Mouse (Mus musculus) 3T3-L1 (cell line): ENCODE measurements around the gene Eme1.
"Not testable (repeated sequence)": the region's sequence is repeated elsewhere in the genome, so short reads cannot be mapped to it uniquely, and the experiment has no call there.

Experiments used
- DNase-seq: peaks from one replicate; pipeline ENCODE4 v3.0.0-alpha.2; 2015; ENCODE audit warnings: low read depth, low spot score

The Eme1 gene

DNA sequence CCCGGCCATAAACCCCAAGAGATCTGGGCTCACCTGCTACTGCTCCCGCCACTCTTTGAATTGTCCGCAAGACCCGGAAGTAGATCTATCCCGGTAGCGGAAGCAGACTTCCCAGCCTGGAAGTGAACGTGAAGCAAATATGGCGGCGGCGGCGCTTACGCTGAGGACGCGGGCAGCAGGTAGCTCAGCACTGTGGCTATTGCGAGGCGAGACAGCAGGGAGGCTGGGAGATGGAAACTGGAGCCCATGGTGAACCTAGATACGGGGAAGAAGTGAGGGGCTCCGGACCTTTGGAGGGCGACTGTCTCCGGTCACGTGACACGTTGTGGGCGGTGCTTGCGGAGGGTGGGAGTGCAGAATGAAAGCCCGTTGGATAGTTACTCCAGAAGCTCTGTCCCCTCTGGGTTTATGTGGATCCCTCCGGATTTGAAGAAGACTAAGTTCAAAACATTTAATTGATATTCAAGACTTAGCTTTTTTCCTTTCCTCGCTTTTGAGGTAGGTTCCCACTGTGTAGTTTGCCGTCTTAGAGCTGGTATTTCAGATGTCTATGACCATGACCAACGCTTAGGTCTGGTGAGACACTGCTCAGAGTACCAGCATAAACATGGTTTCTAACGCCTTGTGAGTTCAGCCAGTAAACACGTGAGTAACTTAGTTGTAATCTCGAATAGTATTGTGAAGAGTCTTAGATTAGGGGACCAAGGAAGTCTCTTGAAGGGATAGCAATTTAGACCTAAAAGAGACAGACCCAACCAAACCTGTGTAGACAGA, at the start of gene Eme1, which contains the start of gene Mrpl27:
Gene Eme1 (minus strand): TSS at position 302 of the 774 bp plus-strand sequence.
Gene Mrpl27 (plus strand): TSS at position 105 of the 774 bp plus-strand sequence.
- DNase-seq = peak; percentile 88

DNA sequence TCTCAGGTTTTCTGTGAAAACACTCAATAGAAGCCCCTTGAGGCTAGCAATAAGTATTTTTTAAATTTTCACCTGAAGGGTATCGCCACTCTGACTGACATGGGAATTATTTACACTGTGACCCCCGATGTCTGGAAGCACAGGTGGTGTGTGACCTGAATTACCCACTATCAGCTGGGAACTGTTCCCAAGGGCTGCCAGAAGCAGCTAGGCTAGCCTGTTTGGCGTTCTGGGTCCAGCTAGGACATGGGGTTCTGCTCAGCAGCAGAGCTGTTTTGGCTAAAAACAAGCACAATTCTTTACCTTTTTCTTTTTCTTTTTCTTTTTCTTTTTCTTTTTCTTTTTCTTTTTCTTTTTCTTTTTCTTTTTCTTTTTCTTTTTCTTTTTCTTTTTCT, 48.4 kb upstream of the Eme1 start:
- DNase-seq = no peak

DNA sequence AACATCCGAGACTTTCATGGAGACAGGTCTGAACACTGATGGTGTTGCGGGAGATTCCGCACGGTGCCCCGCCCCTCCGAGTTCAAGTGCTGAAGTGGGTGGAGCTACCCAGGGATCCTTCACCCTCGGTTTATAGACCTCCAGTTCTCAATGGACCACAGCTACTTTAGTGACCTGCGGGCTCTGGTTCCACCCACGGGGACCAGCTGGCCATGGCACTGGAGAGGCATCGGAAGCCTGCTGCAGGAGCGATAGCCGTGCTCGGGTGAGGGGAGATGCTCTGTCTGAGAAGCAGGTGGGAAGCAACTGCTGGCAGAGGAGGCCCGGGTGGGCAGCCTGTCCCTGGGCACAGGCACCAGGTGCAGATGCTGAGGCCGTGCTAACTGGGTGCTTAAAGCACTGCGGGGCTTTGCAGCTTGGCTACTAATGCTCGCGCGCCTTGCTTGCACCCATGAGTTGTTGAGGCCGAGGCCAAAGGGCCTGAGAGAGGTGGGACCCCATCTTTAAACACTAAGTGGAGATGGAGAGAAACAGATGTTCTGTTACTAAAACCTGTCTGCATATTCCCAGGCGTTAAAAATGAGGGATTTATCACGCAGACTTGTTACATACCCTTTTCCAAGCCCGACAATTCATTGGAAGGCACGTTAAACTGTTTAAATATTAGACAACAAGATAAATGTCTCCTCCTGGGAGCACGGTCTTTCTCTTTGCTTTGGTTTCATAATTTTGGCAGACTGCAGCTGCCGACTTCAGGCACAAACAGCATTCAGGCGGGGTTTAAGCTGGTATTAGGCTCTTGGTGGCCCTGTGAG, 47.8 kb upstream of the Eme1 start:
- no peak for DNase-seq

DNA sequence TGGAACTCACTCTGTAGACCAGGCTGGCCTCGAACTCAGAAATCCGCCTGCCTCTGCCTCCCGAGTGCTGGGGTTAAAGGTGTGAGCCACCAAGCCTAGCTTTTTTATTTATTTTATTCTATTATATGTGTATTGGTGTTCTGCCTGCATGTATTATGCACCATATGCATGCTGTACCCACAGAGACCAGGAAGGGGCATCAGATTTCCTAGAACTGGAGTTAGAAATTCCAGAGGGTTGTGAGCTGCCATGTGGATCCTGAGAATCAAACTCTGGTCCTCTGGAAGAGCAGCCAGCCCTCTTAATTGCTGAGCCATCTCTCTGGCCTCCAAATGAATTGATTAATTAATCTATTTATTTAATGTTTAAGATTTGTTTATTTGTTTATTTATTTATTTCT, 45.6 kb upstream of the Eme1 start:
- DNase-seq = no peak

DNA sequence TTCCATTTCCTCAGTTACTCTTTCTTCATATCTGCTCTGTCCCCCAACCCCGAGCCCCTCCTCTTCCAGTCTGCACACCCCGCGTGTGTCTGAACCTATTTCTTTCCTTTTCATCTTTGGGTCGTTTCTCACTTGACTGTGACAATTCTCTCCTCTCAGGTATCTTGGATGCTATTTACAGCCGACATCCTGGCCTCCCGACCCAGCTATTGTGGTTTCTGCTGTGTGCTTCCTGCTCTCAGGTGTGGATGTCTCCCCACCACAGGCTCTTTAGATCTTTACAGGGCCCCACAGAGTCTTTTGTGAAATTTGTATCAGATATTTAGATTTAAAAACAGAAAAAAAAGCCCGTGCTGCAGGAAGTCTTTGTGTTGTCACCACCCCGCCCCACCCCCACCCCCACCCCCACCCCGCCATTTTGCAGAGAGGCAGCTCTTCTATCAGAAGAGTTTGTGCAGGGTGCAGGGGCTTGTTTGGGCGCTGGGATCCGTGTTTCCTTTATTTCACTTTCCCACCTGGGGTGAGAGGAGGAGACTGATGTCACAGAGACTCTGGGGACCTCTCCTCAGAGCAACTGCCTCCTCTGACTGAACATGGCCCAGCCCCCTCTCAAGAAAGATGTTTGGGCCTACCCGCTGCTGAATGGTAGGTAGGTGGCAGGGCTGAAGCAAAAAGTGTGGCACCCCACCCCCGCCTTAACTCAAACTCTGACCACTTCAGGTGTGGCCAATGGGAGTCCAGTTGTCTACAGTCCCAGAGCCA, 44.1 kb upstream of the Eme1 start:
- DNase-seq = no peak

DNA sequence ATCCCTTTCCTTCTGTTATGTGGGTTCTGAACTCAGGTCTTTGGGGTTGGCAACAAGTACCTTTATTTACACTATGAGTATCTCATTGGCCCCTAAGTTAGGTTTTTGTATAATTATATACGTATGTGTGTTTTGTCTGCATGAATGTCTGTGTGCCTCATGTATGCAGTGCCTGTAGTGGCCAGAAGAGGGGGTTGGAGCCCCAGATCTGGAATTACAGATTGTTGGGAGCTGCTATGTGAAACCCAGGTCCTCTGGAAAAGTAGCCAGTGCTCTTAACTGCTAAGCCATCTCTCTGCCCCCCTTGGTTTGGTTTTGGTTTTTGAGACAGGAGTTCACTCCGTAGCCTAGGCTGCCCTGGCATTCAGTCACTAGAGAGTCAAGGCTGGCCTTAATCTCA, 43.4 kb upstream of the Eme1 start:
- no peak for DNase-seq

DNA sequence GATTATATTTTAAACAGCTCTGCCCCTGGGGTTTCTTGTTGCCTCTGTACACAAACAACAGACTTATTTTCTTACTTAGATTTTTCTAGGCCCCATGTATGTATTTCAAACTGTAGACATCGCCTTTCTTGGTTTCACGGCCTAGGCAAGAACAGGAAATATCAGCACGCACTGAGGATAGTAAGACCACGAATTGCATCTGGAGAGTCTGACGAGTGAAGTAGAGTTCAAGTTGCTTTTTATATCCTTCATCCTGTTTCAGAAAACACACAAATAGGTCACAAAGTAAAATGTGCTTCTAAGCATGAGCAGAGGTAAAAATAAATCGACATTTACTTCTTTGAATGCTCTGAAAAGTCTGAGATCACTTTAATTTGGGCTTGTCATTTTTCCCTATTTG, 41.7 kb upstream of the Eme1 start:
- no peak for DNase-seq

DNA sequence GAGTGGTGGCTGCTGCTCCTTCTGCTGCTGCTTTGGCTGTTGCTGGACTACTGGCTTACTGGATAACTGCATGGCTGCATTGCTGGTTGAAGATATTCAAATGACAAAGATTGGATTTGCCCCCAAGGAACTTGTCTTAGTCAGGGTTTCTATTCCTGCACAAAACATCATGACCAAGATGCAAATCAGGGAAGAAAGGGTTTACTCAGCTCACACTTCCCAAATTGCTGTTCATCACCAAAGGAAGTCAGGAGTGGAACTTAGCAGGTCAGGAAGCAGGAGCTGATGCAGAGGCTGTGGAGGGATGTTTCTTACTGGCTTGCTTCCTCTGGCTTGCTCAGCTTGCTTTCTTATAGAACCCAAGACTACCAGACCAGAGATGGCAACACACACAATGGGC, 38.7 kb upstream of the Eme1 start:
- DNase-seq = not testable (repeated sequence)

DNA sequence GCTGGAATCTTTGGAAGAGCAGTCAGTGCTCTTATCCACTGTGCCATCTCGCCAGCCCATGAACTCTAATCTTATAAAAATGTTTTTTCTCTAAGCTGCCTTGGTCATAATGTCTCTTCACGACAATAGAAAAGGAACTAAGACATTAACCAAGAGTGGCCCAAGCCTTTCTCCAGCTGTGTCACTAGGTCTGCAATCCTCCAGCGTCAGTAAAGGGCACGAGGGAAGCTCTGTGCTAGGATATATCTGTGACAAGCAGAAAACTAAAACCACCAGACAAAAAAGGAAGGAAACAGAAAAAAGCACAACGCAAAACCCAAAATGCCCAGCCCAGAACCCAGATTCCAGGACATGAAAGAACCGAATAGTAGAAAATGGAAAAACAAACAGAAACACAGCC, 33.4 kb upstream of the Eme1 start:
- no peak for DNase-seq

DNA sequence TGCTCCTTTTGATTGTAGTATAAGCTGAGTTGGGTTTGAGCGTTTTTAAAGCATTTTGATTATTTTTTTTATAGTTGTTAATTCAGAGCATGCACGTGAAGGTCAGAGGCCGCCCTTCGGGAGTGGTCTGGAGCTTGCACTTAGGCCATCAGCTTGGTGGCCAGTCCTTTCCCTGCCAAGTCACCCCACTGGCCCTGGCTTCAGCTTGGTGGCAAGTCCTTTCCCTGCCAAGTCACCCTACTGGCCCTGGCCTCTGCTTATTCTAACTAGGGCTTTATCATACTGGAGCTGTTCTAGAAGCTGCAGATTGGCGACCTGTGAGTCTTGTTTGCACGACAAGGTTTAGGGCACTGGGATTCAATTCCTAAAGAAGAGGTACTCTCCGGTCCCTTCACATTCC, 28.7 kb upstream of the Eme1 start:
- no peak for DNase-seq

DNA sequence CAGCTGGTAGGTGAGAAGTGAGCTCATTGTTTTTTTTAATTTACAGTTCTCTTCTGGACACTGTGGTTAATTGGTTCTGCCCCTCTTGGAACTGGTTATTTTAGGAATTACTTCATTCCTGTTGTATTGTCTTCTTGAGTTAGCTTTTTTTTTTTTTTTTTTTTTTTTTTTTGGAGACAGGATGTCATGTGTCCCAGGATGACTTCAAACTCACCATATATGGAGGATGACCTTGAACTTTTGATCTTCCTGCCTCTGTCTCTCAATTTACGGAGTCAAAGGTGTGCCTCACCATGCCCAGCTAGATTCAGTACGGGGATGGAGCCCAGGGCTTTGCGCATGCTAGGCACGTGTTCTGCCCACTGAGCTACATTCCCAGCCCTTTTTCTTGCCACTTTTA, 27.9 kb upstream of the Eme1 start:
- no peak for DNase-seq

DNA sequence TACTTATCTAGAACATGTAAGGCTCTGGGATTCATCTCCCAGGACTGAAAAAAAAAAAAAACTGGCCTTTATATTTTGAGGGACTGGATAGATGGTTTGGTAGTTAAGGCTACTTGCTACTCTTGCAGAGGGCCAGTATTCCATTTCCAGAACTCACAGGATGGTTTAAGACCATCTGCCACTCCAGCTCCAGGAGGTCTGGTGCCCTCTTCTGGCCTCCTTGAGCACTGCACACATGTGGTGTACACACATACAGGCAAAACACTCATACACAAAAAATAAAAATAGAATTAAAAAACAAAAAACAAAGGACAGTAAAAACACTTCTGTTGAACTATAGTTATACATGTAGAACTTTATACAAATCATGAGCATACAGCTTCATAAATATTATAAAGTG, 26.9 kb upstream of the Eme1 start:
- peak; percentile 18 for DNase-seq

DNA sequence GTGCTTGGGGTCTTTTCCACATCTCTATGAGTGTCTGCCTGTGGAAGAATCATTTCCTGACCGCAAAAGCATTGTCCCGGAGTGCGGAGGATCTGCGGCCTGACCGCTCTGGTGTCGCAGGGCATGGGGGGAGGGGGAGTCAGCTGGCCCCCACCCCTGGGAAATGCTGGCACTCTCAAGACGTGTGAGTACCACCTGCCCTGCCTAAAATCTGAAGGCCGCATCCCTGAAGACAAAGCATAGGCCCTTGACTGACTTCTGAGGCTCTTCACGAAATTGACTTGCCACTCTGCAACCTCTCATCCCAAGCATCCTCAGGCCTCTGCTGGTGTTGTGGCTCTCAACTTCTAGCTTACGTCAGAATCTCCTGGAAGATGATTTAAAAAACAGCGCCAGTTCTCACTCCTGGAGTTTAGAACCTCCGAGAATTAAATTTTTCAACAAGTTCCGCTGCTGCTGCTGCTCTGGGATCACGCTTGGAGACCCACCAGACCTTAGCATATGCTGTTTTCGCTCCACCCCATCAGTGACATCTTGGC, 23.9 kb upstream of the Eme1 start:
- DNase-seq = no peak

DNA sequence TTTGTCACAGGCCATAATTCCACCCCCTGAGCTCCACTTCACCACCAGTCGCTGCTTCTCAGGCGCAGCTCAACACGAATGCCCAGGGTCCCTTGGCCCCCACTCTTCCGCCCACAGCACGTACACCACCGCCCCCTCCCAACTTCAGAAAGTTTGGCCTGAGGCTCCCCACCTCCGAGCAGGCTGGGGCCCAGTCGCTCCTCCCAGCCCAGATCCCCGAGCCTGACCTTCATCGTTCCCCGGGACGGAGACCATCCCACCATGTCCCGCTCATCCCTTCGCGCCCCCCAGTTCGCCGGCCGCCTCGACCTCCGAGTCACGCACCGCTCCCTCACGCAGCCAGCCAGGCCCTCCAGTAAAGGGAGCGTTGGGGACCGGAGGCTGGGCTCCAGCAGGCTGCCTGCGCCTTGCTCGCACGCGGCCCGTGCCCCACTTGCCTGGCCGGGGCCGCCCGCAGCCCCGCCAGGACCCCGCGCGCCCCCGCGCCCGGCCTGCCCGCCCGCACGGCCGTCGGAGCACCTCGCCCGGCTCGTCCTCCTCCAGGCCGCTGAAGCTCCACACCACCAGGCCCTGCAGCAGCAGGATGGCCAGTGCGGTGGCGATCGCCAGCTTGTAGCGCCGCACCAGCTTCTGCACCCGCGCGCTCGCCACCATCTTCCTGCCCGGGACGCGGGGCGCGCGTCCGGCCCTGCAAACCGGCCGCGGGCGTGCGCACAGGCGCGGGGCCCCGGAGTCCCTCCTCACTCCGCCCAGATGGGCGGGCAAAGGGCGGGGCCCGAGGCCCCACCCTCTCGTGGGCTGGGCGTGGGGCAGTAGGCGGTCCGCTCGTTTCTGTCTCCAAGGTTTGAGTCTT, 23.2 kb upstream of the Eme1 start, which contains the start of gene Xylt2:
Gene Xylt2 (minus strand): TSS at position 762 of the 853 bp plus-strand sequence.
- DNase-seq = peak; percentile 80

DNA sequence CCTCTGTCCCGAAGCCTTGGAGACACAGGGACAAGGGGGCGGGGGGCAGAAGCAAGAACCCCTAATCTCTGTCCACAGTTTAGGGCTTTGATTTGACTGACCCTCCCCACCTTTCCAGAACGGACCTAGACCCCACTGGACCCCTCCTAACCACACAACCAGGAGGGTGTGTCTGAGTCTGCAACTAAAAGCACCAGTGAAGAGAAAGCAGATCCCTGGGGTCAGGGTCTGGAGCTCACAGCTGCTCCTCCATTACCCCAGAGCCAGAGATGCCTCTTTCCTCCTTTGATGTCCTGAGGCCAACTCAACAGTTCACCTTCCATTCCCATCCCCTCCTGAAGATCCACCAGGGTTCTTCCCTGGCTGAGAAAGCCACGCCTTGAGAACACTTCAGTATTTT, 22.5 kb upstream of the Eme1 start:
- no peak for DNase-seq

DNA sequence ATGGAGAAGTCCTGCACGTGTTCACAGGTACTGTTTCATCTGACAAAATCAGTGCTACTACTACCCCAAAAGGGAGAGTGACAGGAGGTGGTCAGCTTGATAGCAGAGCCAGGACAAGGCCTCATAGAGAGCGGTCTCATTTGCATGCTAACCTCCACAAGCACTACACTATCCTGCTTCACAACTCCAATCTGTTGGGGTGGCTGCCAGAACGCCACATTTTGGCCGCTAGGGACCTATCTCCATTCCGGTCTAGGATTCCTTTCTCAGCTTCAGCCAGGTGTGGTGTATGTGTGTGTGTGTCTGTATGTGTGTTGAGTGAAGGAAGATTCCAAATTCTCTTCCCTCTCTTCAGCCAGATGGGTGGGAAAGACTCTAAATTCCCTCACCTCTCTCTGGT, 21.7 kb upstream of the Eme1 start:
- DNase-seq = no peak

DNA sequence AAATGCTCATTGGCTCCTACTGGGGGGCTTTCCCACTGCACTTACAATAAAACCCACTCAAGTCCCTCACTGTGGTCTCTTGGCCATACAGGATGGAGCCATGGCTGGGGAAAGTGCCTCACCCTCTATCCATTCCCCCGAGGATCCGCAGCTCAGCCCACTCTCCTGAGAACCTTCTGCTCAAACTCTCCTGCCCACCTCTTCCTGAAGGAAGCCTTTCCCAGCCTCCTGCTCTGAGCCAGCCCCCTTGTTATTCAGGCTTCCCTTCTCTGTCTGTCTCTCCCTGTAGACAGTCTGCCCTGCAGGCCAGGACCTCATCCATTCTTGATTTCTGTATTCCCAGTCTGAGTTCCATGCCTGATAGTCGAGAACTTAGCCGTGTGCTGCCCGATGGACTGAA, 21.2 kb upstream of the Eme1 start:
- DNase-seq = no peak

DNA sequence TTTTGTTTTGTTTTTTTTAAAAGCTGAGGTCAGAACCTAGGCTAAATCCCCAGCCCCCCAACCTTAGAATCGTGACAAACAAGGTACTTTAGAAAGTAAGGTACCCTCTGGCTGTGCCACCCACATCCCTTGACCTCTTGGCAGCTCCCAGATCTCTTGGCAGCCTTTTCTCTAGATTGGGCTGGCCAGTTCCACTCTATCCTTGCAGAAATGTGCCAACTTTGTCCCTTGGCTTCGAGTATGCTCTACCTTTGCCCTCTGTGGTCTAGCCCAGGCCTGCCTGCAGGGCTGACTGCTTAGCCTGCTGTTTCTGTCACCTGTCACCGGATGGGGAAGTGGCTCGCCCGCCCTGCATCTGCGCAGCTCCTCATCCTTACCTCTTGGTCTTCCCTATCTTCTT, 11.5 kb upstream of the Eme1 start:
- no peak for DNase-seq

DNA sequence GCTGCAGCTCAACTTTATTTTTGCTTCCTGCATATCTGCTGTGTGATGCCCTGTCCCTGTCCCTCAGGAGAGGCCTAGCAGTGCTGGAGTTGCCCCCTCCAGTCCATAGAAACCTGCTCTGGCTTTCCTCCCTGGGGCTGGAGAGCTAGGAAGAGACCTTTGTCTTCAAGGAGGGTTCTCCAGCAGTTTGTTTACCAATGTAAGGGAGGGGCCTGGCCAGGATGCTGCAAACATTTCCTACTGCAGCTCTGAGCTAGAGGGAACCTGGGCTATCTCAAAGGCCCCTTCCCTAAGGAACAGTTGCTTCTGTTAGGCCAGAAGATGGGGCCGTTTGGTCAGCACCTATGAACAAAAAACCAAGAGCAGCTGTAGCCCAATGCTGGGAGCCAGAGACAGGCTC, 7.6 kb upstream of the Eme1 start:
- DNase-seq = no peak

DNA sequence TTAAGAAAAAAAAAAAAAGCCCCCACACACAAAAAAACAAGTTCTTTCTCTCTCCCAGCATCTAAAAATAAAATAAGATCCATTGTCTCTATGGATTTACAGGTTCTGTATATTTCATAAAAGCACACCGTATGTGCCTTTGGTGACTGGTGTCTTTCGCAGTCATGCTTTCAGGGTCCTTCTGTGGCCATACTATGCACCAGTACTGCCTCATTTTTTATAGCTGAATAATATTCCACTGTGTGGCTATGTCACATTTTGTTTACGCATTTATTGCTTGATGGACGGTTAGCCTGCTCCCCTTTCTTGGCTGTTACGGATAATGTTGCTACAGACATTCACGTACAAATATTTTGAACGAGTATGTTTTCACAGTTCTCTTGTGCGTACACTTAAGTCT, 791 bp downstream of the Eme1 start:
- no peak for DNase-seq

DNA sequence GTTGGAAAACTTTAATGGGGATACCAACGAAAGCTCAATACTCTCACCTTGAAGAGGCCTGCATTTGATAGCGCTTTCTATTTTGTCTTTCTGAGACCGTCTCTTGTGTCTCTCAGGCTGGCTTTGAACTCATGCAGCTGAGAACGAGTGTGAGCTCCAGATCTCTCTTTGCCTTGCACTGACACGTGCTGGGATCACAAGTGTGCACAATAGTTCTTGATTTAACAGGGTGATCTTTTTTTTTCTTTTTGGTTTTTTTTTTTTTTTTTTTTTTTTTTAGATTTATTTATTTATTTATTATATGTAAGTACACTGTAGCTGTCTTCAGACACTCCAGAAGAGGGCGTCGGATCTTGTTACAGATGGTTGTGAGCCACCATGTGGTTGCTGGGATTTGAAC, 2.5 kb downstream of the Eme1 start:
- not testable (repeated sequence) for DNase-seq
